ENCODE assay signal across 20 mouse cellular contexts in the genomic region with DNA sequence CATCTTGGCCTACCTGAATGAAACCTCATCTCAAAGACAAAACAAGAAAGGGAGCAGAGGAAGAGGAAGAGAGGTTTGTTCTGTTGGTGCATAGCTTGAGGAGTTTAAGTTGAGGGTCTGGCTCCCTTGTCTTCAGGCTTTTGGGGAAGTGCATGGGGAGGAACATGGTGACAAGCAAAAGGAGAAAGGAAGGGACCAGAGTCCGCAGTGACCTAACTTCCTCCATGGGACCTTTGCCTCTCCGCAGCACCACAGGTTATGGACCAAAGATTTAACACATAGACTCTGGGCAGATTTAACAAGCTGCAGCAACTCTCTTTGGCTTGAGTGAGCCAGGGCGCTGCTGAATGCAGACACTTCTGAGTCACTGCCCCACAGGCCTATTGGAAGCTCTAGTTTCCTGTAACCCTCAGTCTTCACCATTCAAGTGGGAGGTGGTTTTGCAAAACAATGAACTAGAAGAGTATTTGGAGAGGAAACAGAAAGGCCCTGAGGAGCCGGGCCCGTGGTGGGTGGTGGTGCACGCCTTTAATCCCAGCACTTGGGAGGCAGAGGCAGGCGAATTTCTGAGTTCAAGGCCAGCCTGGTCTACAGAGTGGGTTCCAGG. TPM values are rescaled to one million over a fixed set of nuclear protein-coding genes. Genes with fewer than 3 reads are reported as not detected.
DNase-seq lines count a peak whose midpoint lies in the region; ATAC-seq and TF ChIP-seq lines count a peak whose summit lies in the region.
"Had no signal": no experiment of that assay in that cellular context is flagged by ENCODE, and none has a peak within 500 bp of the region (broad histone marks: within the 10 kb centered on the region; RNA-seq: fewer than 3 reads in every experiment).

No protein-coding gene starts in this region.

- H3K79me2 ChIP-seq in liver, adult 2 months (ENCODE audit: control insufficient read depth, insufficient read depth, low read length), result peaks cover 34% of the 10 kb centered on the region; the same call in 1 of the 2 replicates

- no peaks in the 10 kb centered on the region for H3K9me3 ChIP-seq in liver, embryonic 15.5 days (replicated peaks)
- H3K9me3 ChIP-seq in midbrain, postnatal 0 days (ENCODE audit: low read length), result no peaks in the 10 kb centered on the region
- H3K9me3 ChIP-seq: embryonic facial prominence, embryonic 15.5 days; forebrain, embryonic 12.5 days; hindbrain, embryonic 13.5 days; limb, embryonic 12.5 days; midbrain, embryonic 10.5 days had no signal

- H3K9ac ChIP-seq in liver, adult 2 months (ENCODE audit: low read depth, low read length), result no peak overlapping the region
- H3K9ac ChIP-seq in liver, embryonic 15.5 days, result no peak overlapping the region
- H3K9ac ChIP-seq in midbrain, postnatal 0 days (replicated peaks; ENCODE audit: low read length, poor library complexity, severe bottlenecking), result no peak overlapping the region
- H3K9ac ChIP-seq: embryonic facial prominence, embryonic 15.5 days; forebrain, embryonic 12.5 days; hindbrain, embryonic 13.5 days; limb, embryonic 12.5 days had no signal

- H3K4me1 ChIP-seq in liver, adult 2 months (ENCODE audit: control insufficient read depth, insufficient read depth, low read length), result peaks cover 38% of the 10 kb centered on the region
- peaks cover 88% of the 10 kb centered on the region for H3K4me1 ChIP-seq in liver, embryonic 15.5 days (replicated peaks)
- no peaks in the 10 kb centered on the region for H3K4me1 ChIP-seq in midbrain, postnatal 0 days (ENCODE audit: insufficient read depth, low read length)
- H3K4me1 ChIP-seq: embryonic facial prominence, embryonic 15.5 days; forebrain, embryonic 12.5 days; hindbrain, embryonic 13.5 days; limb, embryonic 12.5 days had no signal

- DNase-seq in liver, adult 2 months (ENCODE audit: extremely low read depth, low read depth, low spot score), result peak; percentile 57
- no peak for DNase-seq in liver
- no peak for DNase-seq in left cerebral cortex, adult 8-10 months (ENCODE audit: low spot score in 2 of 2)
- no peak for DNase-seq in layer of hippocampus, adult 9-11 months
- DNase-seq in midbrain, postnatal 0 days (ENCODE audit: low spot score), result no peak
- DNase-seq in embryo, embryonic 11 days, result no peak
- DNase-seq: B cell, adult 2 months; cerebellum, adult 11 months; heart, adult 18-20 months; kidney, adult 18-20 months; kidney, postnatal 36 days; thymus, postnatal 25 days had no signal

- TF ChIP-seq POLR2A in liver, adult 2 months (IDR thresholded peaks at IDR 0.05; ENCODE audit: extremely low read depth, insufficient read depth, low read length), result no peak

- H3K4me2 ChIP-seq in liver, embryonic 15.5 days, result no peak overlapping the region
- H3K4me2 ChIP-seq in midbrain, postnatal 0 days (ENCODE audit: low read depth, low read length, poor library complexity, severe bottlenecking), result no peak overlapping the region
- H3K4me2 ChIP-seq: embryonic facial prominence, embryonic 15.5 days; forebrain, embryonic 12.5 days; hindbrain, embryonic 13.5 days; limb, embryonic 12.5 days had no signal

- ATAC-seq in common myeloid progenitor, adult 5-6 weeks (replicated peaks; ENCODE audit: low read depth, poor library complexity, severe bottlenecking), result peak; percentile 57
- no peak for ATAC-seq in liver, embryonic 15.5 days (ENCODE audit: insufficient read depth)
- ATAC-seq in midbrain, postnatal 0 days (ENCODE audit: low FRiP score), result no peak
- ATAC-seq: lung, postnatal 0 days had no signal

- WGBS in liver, adult 2 months, result 68% methylated on average over 7 of the region's 7 CpGs
- 61% methylated on average over 7 of the region's 7 CpGs for WGBS in liver, embryonic 15.5 days (ENCODE audit: insufficient replicate concordance)
- 86% methylated on average over 7 of the region's 7 CpGs for WGBS in midbrain, postnatal 0 days

- no peak for TF ChIP-seq CTCF in liver, adult 2 months (IDR thresholded peaks at IDR 0.05; ENCODE audit: low read depth, low read length)
- TF ChIP-seq CTCF in midbrain, postnatal 0 days (IDR thresholded peaks at IDR 0.05), result no peak

- H3K36me3 ChIP-seq in liver, adult 2 months (ENCODE audit: control insufficient read depth, insufficient read depth, low read length), result peaks cover 33% of the 10 kb centered on the region
- H3K36me3 ChIP-seq in liver, embryonic 15.5 days (replicated peaks), result no peaks in the 10 kb centered on the region
- H3K36me3 ChIP-seq in midbrain, postnatal 0 days (ENCODE audit: insufficient read depth, low read length), result no peaks in the 10 kb centered on the region
- H3K36me3 ChIP-seq: embryonic facial prominence, embryonic 15.5 days; forebrain, embryonic 12.5 days; hindbrain, embryonic 13.5 days; limb, embryonic 12.5 days; midbrain, embryonic 10.5 days had no signal

- H3K27ac ChIP-seq in liver, adult 2 months (replicated peaks; ENCODE audit: insufficient read depth, low read depth, low read length), result peak overlapping the region; percentile 81
- H3K27ac ChIP-seq in liver, embryonic 15.5 days (replicated peaks), result peak overlapping the region; percentile 16
- H3K27ac ChIP-seq in midbrain, postnatal 0 days (ENCODE audit: low read depth, low read length), result no peak overlapping the region
- H3K27ac ChIP-seq: embryonic facial prominence, embryonic 15.5 days; forebrain, embryonic 12.5 days; hindbrain, embryonic 13.5 days; limb, embryonic 12.5 days; midbrain, embryonic 10.5 days had no signal

- H3K4me3 ChIP-seq in liver, adult 2 months (ENCODE audit: insufficient read depth, low read depth, low read length), result no peak overlapping the region
- no peak overlapping the region for H3K4me3 ChIP-seq in liver, embryonic 15.5 days (replicated peaks)
- no peak overlapping the region for H3K4me3 ChIP-seq in midbrain, postnatal 0 days (ENCODE audit: low read depth, low read length)
- H3K4me3 ChIP-seq: embryonic facial prominence, embryonic 15.5 days; forebrain, embryonic 12.5 days; hindbrain, embryonic 13.5 days; limb, embryonic 12.5 days; midbrain, embryonic 10.5 days had no signal

- no peaks in the 10 kb centered on the region for H3K27me3 ChIP-seq in liver, adult 2 months (ENCODE audit: control insufficient read depth, insufficient read depth, low read length)
- H3K27me3 ChIP-seq in liver, embryonic 15.5 days, result no peaks in the 10 kb centered on the region
- no peaks in the 10 kb centered on the region for H3K27me3 ChIP-seq in midbrain, postnatal 0 days (ENCODE audit: insufficient read depth, low read length)
- H3K27me3 ChIP-seq: embryonic facial prominence, embryonic 15.5 days; forebrain, embryonic 12.5 days; hindbrain, embryonic 13.5 days; limb, embryonic 12.5 days had no signal

RNA-seq across cellular contexts. Expression of a gene that starts 13.0 kb away (rescaled TPM):
- total RNA-seq in liver, adult 2 months (2014; rRNA removed), result 254 and 300 TPM in 2 replicates
- 110 and 114 TPM in 2 replicates for polyA plus RNA-seq in liver, adult 2 months (2012; rRNA removed)
- 26.5 and 29.0 TPM in 2 replicates for total RNA-seq in common myeloid progenitor, adult 5-6 weeks (2017)
- polyA plus RNA-seq in liver, embryonic 15.5 days (2015; fragmentation: Nextera tagmentation; extraction: Ambion mirVana), result 7.7 and 8.2 TPM in 2 replicates
- 1 to 10 TPM; 2.1 to 3.6 (median 2.7) TPM for total RNA-seq in left cerebral cortex, adult 8-10 months (2022)
- 1.3 and 6.4 TPM in 2 replicates for total RNA-seq in midbrain, postnatal 0 days (2014; rRNA removed)
- polyA plus RNA-seq in midbrain, postnatal 0 days (2015; fragmentation: Nextera tagmentation; extraction: Ambion mirVana), result 1.7 and 2.3 TPM in 2 replicates
